Mouse (Mus musculus): ENCODE measurements around the gene Asf1a.
"Not testable (repeated sequence)": the region's sequence is repeated elsewhere in the genome, so short reads cannot be mapped to it uniquely, and the experiment has no call there.

Asf1a gene

GRCm38 (mm10) chr10:53596677-53597120 is at the start of gene Asf1a:
Gene Asf1a, plus strand, starts transcription at chr10:53596757.
- in situ Hi-C loops (cut with MboI) = no loop called here

GRCm38 (mm10) chr10:53562001-53562400 is 34.6 kb upstream of the Asf1a start:
- in situ Hi-C loops (cut with MboI) = no loop called here

- in situ Hi-C loops (cut with MboI) = no loop called here
Observed at GRCm38 (mm10) chr10:53565538-53565937, 31.0 kb upstream of the Asf1a start.

GRCm38 (mm10) chr10:53568531-53568930 is 28.0 kb upstream of the Asf1a start:
- in situ Hi-C loops (cut with MboI) = no loop called here

DNA sequence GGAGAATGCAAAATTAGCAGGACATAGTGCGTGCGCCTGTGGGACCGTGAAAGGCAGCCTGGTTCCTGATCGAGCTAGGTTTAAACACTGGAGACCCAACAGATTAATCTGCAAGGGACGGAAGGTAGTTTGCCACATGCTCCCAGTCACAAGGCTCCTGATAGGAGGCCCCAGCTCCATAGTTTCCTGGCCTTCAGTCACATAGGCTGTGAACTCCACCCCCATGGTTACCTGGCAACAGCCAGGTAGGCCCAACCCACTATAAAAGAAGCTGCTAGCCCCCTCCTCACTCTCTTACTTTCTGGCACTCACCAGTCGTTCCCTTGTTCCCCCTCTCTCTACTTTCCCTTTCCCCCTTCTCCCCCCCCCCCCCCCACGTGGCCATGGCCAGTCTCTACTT is 16.4 kb upstream of the Asf1a start:
- in situ Hi-C loops (cut with MboI) = no loop called here

DNA sequence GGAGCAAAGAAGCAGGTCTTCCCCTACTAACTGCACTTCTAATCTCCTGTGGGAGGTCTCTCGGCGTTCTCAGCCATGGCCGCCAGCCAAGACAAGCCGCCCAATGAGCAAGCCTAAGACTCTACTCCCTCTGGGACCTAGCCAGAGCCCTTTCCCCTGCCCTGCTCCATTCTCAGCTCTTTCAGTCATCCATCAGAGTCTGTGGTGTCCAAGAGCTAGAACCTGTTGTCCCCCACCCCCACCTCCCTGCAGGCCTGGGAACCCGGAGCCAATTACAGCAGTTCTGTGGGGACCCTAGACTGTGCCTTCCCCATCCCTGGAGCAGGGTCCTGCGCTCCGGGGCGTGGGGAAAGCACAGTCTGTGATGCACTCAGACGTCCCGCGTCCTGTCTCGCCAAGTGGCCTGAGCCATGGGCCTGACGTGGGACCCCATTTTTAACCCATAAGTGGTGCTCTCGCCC is 15.9 kb upstream of the Asf1a start:
- in situ Hi-C loops (cut with MboI) = no loop called here

GRCm38 (mm10) chr10:53581087-53581486 is 15.5 kb upstream of the Asf1a start:
- in situ Hi-C loops (cut with MboI) = no loop called here

DNA sequence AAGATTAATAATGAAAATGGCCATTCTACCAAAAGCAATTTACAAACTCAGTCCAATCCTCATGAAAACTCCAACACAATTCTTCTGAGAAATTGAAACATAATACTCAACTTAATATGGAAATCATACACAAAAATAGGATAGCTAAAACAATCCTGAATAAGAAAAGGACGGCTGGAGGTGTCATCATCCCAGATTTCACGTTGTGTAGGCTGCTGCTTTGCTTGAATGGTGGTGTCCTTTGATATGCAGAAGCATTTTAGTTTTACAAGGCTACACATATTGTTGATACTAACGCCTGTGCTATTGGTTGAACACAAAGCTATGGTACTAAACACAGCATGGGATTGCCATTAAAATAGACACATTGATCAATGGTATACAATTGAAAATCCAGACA is 10.8 kb upstream of the Asf1a start:
- in situ Hi-C loops (cut with MboI) = no loop called here

GRCm38 (mm10) chr10:53595744-53596676 is 547 bp upstream of the Asf1a start:
- in situ Hi-C loops (cut with MboI) = no loop called here

GRCm38 (mm10) chr10:53597121-53597881 is 744 bp downstream of the Asf1a start:
- in situ Hi-C loops (cut with MboI) = no loop called here

DNA sequence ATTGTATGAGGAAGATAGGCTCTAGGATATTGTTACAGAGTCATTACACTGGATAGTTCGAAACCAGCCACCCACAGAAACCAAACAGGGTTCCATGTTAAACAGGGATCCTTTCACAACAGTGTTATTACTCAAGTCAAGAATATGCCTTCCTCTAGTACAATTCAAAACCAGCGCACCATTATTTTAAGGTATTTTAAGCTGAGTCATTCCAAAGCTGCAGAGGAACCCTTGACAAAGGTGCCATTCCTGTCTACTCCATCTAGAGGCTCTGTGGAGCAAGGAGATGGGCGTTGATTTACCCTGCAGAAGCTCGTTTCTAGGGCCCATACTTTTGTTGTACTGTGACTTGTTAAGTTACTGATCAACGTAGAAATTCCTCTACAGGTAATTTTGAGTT is 2.3 kb downstream of the Asf1a start:
- in situ Hi-C loops (cut with MboI) = no loop called here

GRCm38 (mm10) chr10:53605328-53605727 is 8.8 kb downstream of the Asf1a start:
- in situ Hi-C loops (cut with MboI) = no loop called here

DNA sequence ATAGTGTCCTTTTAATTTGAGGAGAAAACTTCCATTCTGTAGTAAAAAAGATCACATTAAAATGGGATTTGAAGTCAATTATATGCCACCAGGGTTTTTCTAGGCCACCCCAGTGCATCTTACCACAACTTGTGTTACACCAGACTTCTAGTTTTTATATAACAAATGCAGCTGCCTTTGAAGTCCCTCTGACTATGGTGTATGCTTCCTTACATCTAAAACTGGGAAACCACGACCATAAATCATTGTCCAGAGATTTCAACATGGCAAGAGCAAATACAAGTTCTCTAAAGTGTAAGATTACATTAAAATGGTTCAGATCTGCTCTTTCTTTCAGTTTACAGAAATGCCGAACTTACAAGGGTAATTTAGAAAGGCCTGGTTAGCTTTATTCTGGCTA is 11.7 kb downstream of the Asf1a start:
- in situ Hi-C loops (cut with MboI) = no loop called here

- in situ Hi-C loops (cut with MboI) = no loop called here
Observed at GRCm38 (mm10) chr10:53612172-53612571, 15.6 kb downstream of the Asf1a start.

DNA sequence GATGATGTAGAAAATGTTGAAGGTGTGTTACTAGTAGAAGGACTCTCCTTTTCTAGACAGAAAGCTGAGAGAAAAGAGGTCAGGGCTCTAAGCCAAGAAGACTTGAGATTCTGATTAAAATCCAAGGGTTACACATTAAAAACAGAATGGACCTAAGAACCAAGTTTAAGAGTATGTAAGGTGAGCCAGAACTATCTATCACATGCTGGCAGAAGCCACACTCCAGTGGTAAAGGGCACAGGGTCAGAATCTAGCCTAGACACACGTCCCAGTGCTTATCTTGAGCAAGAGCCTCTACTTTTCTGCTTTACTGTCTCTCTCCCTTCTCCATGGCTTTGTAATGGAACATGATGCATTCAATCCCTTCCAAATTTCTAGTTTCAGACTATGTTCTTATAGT is 17.4 kb downstream of the Asf1a start:
- in situ Hi-C loops (cut with MboI) = no loop called here

DNA sequence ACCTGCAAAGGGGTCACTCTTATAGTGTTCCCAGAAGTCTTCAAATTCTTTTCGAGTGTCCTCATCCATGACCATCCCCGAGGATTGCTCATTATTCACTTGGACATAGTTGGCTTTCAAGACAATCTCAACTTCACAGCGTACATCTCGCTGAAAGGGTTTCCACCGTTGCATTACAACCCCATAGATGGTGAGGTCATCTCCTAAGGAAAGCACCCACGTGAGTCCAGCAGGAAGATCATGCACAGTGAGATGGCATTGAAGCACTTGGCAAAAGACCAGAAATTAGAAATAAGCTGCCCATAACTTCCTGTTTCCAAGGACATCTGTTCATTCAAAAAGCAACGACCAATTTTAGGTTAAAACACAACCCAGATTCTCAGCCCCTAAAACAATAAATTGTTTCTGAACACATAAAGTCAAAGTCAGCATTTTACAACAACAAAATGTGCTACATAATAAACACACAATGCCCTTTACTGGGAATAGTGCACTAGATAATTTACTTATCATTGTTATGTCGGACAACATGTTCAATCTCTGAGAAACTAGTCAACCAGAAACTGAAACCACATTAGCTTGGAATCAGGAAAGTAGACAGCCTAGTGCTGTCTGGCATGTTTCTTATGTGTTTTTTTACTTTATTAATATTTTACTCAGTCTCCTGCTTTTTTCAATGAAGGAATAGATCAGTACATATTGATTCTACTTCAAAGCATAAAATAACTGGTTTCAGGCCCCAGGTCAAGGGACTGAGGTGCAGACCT is 19.5 kb downstream of the Asf1a start:
- in situ Hi-C loops (cut with MboI) = no loop called here

GRCm38 (mm10) chr10:53629247-53629917 is 32.8 kb downstream of the Asf1a start:
- in situ Hi-C loops (cut with MboI) = no loop called here

- in situ Hi-C loops (cut with MboI) = no loop called here
Observed at GRCm38 (mm10) chr10:53629918-53630250, 33.3 kb downstream of the Asf1a start.

- in situ Hi-C loops (cut with MboI) = not testable (repeated sequence)
Observed at GRCm38 (mm10) chr10:53630339-53630738, 33.8 kb downstream of the Asf1a start, which contains the start of gene Mcm9. Gene Mcm9, minus strand, starts transcription at chr10:53630439.

- in situ Hi-C loops (cut with MboI) = no loop called here
Observed at GRCm38 (mm10) chr10:53634160-53634559, 37.6 kb downstream of the Asf1a start.

DNA sequence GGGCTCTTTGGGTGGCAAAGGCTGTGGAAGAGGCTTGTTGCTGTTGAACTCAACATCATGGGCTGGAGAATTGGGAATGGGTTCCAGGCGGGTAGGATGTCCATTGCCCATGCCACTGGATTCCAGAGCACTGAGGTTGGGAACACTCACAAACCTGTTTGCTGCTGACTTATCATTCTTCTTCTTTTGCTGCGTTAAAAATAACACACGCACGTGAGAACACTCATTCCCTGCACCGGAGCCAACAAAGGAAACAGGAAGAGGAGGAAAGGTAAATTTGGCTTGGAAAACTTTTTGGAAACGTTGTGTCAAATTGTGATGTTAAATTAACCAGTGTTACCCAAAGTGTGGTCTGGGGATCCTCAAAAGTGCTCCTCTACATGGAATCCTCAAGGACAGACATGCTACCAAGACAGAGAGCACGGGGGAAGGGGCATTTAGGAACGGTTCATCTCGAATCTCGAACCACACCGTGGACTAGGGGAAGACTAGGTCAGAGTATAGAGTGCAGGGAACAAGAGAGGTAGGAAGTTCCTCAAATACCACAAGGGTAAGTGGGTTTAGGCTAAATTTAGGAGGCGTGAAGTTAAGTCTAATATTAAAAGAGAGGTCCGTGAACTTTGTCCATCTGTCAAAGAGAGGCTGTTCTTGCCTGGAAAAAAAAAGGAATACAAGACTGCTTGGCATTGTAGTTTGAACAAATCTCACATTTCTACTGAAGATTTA is 38.9 kb downstream of the Asf1a start:
- in situ Hi-C loops (cut with MboI) = no loop called here

All from mature B cell (primary cell).